Mouse (Mus musculus): ENCODE measurements at regions not wholly inside any gene's neighbourhood (a gene's known extent, or its start where the extent isn't known, plus 50 kb on each side); places are given as distances from the start of the nearest gene placed in this dataset.

GRCm38 (mm10) chr3:52535411-52536021, 267.4 kb downstream of the Foxo1 start:
- DNase-seq, result no peak

DNA sequence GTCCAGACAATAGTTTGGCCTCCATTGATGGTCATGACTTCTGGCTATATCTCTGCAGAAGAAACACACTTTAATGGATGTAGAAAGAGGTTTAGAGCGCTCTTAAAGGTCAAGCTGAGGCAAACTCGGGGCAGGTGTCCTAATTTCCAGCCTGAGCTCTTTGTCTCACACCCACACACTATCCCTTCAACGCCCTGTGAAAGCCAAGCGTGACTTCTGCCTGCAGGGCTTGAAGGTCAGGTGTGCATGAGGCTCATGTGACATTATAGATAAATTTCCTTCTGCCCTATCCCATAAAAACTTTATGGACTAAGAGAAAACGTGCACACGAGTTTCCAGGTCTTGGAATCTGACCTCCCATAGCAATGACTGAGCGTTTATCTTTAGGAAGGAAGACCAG, 266.0 kb downstream of the Foxo1 start:
- DNase-seq, result no peak

DNA sequence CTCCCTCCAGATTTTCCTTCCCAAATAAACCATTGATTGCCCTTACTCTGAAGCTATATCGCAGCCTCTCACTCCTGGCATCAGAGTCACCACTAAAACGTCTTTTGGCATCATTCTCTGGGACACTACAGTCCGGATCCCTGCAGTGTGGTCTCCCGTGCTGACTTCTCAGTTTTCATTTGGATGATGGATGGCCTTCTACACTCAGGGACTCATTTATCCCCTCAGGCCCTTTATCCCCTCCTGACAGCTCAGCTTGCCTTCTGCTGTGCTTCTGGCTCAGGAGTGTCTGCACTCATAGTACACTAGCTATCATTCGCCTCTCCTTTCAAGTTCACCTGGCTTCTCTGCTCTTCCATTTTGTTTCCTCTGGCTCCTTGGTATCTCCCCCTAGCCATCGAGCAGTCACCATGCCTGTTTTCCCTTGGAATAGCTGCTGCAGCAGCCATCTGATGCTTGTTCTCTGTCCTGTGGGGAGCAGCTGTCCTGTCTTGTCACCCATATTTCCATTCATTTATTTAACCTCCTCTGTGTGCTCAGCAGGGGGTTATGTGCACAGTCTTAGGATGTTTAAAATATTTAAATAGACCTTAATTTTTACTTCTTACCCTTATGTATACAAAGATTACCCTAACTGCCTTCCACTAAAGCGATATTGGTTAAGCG, 263.7 kb downstream of the Foxo1 start:
- no peak for DNase-seq

- no peak for DNase-seq
These were observed 262.4 kb downstream of the Foxo1 start for GRCm38 (mm10) chr3:52530406-52530970.

DNA sequence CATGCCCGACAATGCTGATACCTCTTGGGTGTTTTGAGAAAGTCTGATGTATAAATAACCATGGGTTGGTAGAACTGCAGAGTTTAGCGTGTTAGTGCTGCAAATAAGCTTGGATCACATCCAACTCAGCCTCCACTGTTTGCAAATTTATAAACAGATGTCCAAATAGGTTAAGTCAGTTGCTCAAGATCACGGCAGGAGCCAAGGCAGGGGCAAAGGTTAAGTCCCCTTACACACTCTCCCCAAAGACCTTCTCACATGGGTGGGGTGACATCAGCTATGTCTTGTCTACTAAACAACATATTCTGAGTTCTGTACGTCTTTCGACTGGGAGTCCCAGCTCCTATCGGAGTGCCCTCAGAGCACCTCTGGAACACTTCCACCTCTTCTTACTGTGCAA, 261.0 kb downstream of the Foxo1 start:
- DNase-seq, result peak; percentile 57

- no peak for DNase-seq
These were observed 260.4 kb downstream of the Foxo1 start for GRCm38 (mm10) chr3:52528521-52528920.

- DNase-seq, result no peak
These were observed 259.6 kb downstream of the Foxo1 start for GRCm38 (mm10) chr3:52527781-52528180.

- peak; percentile 36 for DNase-seq
These were observed 259.0 kb downstream of the Foxo1 start for GRCm38 (mm10) chr3:52527010-52527754.

- DNase-seq, result no peak
These were observed 254.8 kb downstream of the Foxo1 start for GRCm38 (mm10) chr3:52522886-52523285.

DNA sequence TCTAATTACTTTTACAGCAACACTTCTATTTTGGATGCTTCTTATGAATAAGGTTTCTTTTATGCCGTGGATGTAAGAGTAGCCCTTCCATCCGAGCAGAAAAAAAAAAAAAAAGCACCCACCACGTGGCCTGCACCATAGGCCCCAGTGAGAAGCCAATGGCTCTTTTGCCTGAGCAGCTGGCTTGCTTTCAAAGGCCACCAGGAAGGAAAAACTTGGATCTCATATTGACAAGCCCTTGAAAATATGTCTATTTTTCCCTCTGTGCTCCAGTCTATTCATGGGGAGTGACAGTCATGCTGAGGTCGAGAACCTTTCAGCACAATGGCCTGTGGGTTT, 252.4 kb downstream of the Foxo1 start:
- DNase-seq, result peak; percentile 25

DNA sequence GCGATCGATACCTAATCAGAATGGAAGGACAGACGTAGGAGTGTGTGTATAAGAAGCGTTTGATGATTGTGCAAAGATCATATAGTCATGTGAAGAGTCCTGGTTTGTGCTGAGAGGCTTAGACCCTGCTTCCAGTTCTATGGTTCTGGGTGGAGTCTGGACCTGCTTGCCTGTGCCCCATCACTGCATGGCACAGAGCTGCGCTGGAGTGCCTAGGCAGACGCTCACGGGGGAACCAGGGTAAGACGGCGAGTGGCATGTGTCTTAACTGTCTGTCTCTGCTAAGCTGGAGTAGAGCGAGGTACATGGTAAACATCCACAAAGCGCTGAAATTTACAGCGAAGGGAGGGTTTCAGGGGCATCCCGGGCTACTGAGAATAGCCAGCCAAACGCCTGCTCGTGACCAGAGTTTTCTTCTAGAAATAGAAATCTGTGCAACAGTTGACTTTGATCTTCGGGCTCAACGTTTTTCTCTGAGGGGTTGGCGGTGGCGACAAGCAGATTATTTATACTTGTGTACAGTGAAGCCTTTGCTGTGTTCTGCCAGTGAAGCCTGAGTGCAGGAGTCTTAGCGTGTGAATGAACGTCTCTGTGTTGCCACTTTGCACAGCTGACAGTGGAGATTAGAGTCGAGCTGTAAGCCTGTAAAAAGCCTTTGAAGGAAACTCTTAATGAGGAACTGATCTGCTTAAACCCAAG, 251.9 kb downstream of the Foxo1 start:
- DNase-seq, result peak; percentile 35

- DNase-seq, result no peak
These were observed 249.7 kb downstream of the Foxo1 start for GRCm38 (mm10) chr3:52517808-52518207.

DNA sequence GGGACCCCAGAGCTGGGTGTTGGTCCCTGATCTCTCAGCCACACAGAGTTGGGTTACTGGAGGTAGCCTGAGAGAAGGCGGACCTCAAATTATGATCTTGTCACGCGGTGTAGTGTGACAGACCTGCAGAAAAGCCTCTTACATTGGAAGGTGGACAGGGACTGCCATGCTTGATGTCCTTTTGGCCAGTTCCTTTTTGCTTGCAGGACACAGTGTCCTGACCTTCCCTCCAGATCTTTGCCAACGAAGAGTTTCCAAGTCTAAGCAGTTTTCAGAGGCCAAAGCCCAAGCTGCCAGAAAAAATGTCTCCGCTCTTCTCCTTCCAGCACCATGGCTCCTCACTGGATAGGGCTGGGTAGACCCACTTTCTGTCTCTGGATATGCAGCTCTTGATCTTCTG, 248.6 kb downstream of the Foxo1 start:
- DNase-seq, result peak; percentile 18

- DNase-seq, result no peak
These were observed 244.6 kb downstream of the Foxo1 start for GRCm38 (mm10) chr3:52512761-52513160.

DNA sequence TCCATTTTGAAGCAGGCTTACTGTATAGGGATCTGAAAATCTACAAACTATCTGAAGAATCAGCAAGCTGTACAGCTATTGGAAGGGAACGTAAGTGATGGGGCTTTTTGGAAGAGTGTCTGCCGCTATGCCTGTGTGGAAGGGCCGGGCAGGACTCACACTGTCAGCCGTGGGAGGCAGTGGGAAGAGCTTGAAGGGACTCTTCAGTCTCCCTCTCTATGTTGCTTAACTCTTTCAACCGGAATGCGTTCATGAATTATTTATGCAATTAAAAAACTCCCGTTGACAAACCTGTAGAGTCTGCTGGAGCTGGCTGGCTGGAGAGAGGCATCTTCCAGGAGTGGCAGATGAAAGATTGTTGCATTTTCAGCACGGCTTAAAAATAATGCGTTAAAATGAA, 243.4 kb downstream of the Foxo1 start:
- DNase-seq, result no peak

- no peak for DNase-seq
These were observed 242.7 kb downstream of the Foxo1 start for GRCm38 (mm10) chr3:52510831-52511230.

DNA sequence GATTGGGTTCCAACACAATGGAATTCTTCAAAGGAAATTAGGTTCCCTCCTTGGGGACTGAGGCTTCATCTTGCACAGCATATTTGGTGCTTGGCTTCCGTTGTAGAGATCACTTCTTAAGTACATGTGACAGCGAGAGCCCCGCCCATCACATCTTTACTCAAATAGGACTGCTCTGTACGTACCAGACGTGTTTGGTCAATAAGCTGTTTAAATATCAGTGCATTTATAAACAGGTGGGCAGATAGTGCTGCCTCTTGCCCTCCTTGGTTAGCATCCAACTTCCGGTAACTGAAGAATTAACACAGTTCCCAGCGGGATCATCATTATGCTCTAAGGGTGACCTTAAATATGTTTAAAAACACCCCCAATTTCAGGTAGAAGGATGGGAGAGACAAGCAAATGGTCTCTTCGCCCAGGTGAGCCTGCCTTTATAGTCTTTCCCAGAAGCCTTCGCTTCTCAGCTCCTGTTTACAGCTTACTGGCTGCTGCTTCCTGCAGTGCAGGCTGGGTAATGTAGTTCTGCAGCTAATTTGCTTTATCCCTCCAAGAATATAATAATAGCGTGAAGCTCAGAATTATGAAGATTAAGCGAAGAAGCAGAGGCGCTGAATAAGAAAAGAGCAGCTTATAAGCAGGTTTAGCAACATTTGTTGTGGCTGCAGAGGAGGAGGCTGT, 242.1 kb downstream of the Foxo1 start:
- peak; percentile 46 for DNase-seq

GRCm38 (mm10) chr3:52503925-52504324, 235.8 kb downstream of the Foxo1 start:
- no peak for DNase-seq

DNA sequence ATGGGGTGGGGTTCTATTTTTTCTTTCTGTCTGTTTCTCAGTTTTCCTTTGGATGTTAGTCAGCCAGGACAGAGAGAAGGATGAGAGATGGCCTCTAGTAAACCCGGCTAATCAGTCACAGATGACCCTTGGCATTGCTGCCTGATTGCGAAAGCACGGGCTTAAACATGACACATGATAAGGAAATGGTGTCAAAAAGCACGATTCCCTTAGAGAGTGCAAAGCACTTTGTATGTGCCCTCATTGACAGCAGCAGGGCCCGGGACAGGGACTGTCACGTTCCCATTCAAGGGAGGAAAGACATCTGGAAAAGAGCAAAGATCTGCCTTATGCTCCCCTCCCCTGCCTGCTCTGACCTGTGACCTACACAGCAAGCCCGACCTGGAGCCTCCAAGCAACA, 234.1 kb downstream of the Foxo1 start:
- peak; percentile 17 for DNase-seq

- DNase-seq, result no peak
These were observed 233.5 kb downstream of the Foxo1 start for GRCm38 (mm10) chr3:52501614-52502013.

DNA sequence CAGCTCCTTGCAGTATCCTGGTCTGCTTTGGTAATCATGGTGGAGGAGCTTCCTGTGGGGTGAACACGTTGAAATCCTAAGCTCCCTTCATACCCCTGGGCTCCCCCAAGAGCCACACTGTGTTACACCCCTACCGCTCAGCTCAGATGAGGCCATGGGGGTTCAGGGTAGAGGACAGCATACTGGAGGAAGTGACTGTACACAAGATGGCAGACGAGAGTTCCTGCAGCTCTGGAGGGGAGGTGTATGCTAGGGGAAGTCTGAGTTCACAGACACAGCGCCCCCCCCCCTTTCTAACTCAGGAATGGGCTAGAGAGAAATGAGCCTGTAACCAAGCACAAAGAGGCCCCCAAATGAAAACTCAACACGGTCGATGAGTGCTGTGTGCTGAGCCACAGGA, 231.9 kb downstream of the Foxo1 start:
- DNase-seq, result no peak

DNA sequence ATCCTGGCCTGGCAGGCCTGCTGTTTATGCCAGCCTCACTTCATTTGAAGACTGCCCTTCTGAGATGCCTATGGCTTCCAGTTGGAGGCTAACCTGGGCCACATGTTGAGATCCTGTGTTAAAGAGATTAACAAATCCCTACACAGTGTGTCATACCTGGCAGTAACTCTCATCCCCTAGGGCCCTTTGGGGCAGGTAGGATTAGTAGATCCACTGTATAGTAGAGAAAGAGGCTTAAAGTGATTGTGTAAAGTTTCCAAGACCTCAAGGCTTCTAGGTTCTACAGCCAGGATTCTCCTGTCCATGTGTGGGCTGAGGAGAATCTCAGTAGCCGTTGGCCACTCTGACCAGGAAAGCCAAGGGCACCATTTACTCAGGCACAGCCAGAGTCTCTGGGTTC, 231.4 kb downstream of the Foxo1 start:
- DNase-seq, result no peak
